Mouse (Mus musculus): ENCODE data around the gene Srebf2.

Gene Srebf2

DNA sequence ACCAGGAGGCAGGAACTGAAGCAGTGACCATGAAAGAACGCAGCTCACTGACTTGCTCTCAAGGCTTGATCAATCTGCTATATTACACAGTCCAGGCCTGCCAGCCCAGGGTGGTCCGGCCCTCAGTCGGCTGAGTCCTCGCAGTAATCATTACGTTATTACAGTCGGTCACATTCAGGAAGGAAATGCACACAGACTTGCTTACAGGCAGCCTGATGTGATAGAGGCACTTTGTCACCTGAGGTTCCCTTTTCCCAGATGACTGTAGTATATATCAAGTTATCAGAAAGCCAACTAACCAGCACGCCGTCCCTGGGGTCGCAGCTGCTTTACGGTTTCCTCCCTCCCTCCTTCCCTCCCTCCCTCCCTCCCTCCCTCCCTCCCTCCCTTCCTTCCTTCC is 9.9 kb downstream of the Srebf2 start:
- no peak for DNase-seq (ENCODE audit: low spot score in 2 of 2)

DNA sequence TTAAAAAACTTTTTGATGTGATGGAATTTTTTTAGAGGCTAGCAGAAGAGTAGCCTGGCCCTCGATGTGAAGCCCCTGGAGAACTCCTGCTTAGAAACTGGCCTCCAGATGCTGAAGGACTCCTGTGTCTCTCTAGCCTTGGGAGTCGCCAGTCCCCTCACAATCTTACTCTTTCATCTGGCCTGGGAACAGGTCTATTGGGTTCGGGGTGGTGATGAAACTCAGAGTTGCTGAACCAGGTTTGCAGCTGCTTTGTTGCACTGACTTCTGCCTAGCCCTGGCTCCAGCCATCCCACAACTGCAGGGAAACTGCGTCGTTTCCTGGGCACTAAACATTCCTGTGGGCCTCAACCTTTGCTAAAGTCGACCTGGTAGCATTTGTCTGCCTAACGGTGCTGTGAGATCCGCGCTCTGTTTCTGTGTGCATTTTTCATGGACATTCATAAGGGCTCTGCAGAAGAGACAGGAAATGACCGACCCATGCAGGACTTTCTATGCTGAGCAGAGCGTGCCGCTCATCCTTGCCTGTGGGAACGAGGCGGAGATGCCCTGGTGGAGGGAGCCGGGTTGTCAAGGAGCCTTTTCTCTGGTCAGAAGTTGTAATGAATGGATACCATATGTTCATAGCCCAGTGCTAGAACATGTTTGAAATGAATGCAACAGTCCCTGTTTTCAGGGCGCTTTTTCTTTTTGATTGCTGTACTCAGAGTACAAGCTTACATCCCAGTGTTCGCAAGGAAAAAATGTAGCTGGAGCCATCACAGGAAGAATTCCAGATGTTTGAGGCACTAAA is 11.5 kb downstream of the Srebf2 start:
- DNase-seq (ENCODE audit: low spot score in 2 of 2): no peak

DNA sequence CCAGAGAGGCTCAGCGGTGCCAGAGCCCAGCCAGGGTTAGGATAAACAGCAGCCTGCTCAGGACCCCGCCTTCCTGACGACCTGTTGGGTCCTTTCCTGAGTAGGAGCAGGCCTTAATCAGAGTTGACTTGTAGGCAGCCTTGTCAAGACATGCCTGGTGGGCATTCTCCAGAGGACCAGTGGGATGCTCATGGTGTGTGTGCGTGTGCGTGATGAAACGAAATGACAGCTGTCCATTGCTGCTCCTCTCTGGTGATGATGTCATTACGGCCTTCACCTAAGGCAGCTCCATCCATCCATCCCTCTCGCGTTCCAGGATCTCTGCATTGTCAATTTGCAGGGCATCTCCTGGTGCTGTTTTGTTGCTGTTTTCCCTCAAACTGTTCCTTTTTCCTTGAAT is 12.5 kb downstream of the Srebf2 start:
- no peak for DNase-seq (ENCODE audit: low spot score in 2 of 2)

DNA sequence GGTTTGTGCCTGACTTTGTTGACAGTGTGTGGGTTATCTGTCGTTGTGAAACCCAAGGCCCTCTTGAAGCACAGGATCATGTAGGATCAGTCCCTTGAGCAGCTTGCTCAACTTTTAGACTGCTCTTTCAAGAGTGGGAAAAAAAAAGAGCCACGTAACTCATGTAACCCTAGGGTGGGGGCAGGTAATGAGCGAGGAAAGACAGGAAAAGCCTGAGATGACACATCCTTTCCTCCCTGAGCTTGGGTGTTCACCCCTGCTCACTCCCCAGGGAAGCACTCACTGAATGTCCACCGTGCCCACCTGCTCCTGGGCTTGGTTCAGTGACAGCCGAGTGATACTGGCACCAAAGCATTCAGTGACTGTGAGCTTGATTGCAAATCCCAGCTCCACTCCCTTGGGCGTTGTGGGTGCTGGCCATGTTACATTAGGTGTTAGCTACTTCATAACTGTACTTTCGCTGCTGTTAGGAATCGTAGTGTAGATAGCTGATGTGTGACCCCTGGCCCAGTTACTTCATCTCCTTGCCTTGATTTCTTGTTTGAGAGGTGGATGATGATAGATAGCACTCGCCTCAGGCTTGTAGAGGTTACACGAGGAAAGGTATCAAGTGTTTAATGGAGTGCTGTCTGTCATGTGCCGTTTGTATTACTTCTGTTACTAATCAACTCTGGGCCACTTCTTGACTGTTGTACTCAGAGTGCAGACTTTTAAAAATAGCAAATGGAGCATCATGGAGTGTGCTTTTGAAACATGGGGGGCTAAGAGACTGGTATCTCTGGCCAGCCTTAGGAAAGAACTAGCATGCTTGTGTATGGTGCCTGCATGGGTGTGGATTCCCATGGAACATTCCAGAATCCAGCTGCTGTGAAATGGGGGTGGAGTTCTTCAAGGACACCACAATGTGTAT is 14.0 kb downstream of the Srebf2 start:
- no peak for DNase-seq (ENCODE audit: low spot score in 2 of 2)

DNA sequence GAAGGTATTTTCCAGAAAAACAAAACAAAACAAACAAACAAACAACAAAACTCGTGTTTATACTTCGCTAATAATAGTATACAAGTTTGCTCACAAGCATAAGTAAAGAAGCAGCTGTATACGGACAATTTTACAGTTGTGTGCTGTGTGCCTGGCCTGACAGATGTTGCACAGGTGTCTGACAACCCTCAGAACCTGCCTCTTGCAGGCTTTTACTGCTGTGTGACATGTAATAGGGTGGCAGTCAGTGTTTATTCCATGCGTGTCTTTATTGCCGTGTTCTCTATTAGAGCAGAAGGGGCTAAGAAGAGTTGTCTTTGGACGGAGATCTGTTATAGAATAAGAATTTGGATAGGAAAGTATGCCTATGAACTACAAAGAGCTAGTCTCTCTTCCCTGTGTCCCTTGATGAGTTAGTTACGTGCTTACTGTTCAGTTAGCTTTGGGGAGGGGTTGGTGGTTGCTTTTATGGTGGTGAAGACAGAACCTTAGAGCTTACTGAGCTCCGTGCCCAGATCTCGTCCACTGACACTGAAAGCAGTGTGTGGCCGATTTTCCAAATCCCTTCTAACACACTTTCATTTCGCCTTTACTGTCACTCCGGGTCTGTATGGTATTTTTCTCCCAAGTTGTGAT is 15.1 kb downstream of the Srebf2 start:
- DNase-seq (ENCODE audit: low spot score in 2 of 2): no peak

DNA sequence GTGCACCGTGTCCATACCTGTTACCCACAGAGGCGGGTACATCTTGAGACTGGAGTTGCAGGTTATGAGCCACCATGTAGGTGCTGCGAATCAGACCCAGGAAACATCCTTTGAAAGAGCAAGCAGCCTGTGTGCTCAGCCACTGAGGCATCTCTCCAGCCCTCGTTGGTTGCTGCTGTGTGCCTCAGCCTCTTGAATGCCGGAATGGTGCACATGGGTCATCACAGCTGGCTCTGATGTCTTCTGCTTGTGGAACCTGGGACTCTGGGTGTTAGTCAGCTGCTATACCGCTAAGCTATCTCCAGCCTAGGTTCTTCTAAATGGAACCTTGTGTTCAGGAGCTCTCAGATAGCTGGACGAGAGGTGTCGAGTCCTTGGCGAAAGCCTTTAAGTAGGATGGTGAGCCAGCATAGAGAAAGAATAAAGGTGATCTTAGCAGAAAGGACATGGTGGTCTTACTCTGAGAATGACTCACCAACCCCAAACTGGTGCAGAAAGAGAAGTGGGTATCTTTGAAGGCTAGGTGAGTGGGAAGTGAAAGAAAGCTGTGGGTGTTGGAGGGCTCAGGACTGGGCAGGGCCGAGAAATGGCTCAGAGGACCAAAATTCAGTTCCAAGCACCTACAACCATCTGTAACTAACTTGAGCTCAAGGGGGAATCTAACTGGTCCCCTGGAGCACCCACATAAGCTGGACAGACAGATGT is 16.5 kb downstream of the Srebf2 start:
- no peak for DNase-seq (ENCODE audit: low spot score in 2 of 2)

DNA sequence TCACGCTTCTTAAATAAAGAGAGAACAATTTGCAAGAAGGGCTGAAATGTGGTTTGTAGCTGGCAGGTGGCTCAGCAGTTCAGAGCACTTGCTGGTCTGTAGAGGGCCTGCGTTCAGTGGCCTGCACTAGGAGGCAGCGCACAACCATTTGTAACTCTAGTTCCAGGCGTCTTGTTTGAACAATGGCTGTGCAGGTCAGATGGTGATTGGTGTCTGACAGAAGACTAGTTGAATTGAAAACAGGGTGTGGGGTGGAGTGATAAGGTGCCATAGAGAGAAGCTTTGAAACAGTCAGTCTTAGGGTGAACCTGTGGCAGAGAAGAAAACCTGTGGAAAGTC is 17.0 kb downstream of the Srebf2 start:
- DNase-seq (ENCODE audit: low spot score in 2 of 2): no peak

DNA sequence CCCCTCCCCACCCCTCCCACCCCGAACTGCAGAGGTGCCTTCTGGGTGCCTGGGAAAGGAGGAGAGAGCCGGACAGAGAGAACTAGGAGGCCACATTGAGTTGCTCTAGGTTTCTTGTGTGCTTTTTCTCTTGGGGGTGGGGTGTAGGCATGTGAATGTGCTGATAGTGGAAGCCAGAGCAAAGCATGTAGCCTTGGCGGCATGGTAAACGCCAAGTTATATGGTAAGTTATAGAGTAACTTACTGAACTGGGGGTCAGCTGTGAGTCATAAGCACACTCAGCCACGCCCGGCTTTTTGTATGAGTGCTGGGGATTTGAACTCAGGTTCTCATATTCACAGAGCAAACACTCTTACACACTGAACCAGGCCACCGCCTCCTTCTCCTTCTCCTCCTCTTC is 17.5 kb downstream of the Srebf2 start:
- DNase-seq (ENCODE audit: low spot score in 2 of 2): no peak

DNA sequence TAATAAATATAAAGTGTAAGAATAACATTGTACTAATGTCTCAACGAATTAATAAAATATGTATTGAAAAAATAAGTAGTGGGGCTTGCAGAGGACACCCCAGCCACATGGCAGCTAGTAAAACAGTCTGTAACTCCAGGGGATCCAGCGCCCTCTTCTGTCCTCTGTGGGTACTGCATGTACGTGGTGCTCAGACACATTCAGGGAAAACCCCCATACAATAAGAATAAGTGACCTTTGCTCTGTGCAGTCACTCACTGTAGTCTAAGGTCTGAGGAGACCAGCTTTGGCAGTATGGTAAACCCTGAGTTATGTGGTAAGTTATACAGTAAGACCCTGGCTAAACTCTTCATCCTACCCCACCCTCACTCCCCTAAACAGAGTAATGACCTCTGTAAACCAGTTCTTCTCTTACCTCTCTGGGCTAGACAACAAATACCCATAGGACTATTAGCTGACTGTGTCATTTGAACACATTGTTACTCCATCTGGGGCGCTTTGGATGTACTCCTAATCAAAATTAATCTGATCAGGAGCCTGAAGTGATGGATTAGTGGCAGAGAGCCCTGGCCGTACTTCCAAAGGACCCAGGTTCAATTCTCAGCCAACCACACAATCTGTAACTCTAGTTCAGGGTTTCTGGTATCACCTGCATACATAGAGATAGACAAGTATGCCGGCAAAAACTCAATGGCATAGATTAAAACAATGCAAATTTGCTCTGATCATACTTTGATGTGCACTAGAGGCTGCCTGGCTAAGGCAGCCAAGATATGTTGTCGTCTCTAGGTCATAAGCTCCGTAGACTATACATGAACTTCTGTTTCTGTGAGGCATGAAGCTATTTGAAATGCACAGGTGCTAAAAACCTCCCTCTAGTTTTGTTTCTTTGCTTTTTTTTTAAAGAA is 18.6 kb downstream of the Srebf2 start:
- peak; percentile 33 to 60 for DNase-seq (ENCODE audit: low spot score in 2 of 2)

DNA sequence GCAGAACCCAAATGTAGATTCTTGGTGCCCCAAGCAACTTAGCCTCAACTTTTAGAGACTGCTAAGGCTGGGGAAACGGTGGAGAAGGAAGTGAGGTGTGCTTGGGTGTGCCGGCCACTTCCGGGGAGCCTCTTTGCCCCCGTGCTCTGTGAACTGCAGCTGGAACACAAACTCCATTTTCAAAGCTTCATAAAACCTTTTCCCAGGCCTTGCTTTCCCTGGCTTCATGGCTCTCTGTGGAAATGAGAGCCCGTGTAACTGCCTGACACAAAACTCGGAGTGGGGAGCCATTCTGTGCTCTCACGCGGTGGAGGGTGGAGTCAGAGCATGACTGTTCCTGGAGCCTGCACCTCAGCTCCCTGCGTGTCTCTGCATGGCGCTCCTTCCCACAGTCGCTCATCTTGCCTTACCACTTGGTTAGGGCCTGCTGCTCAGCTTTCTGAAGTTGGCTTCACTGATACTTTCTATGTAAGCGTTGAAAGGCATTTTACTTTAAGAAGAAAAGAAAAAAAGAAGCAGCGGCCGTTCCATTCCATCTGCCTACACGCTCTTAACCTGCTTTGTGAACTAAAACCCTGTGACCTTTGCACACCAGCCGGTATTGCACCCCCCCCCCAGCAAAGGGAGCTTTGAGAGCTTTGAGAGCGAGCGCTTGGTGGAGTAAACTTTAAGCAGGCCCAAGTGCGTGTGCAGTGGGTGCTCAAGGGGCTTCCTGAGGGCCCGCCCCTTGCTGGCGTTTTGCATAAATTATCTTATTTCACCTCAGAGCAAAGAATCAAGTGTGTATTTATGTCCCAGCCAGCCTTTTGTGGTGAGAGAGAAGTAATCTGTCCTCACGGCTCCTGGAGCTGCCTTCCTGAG is 19.5 kb downstream of the Srebf2 start:
- no peak for DNase-seq (ENCODE audit: low spot score in 2 of 2)

DNA sequence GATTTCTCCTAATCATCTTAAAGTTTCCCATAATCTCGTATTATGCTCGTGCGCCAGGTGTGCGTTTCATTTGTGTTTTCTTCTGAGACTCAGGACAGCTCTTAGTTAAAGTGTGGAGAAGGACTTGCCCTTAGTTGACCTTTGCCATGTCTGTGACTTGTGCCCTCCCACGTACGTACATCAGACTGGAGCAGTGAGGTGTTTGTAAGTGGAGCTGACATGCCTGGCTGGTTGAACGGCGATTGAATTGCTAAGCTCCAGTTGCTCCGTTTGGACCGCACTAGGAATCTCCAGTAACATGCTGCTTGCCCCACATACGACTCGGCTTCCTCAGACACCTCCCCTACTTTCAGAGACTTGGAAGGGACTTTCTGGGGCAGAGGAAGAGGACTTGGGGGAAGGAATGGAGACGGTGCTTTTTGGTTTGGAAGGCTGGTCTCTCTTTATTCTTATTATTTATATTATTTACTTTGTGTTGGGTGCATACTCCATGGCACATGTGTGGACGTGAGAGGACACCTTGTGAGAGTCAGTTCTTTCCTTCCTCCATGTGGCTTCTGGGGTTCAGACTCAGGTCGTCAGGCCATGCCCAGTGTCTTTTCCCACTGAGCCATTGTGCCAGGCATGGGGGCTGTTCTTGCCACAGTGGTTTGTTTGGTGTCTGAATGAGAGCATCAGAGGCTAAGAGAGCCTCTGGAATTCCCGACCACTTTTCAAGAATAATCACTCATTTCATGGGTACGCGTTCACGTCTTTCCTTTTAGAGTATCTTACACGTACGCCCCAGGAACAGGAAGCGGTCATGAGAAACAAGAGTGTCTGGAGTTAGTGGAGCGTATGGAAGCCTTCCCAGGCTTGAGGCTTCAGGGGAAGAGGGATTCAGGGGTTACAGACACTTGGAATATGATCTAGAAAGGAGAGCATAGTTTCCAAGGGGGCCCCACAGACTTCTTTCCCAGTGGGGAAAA is 20.5 kb downstream of the Srebf2 start:
- no peak for DNase-seq (ENCODE audit: low spot score in 2 of 2)

DNA sequence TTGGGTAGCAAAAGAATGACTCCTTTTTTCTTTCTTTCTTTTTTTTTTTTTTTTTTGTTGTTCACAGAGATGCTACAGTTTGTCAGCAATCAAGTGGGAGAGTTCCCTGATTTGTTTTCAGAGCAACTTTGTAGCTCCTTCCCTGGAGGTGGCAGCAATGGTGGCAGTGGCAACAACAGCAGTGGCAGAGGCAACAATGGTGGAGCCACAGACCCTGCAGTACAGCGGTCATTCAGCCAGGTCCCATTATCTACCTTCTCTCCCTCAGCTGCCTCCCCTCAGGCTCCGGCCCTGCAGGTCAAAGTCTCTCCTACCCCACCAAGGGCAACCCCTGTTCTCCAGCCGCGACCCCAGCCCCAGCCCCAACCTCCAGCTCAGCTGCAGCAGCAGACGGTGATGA is 22.7 kb downstream of the Srebf2 start:
- no peak for DNase-seq (ENCODE audit: low spot score in 2 of 2)

DNA sequence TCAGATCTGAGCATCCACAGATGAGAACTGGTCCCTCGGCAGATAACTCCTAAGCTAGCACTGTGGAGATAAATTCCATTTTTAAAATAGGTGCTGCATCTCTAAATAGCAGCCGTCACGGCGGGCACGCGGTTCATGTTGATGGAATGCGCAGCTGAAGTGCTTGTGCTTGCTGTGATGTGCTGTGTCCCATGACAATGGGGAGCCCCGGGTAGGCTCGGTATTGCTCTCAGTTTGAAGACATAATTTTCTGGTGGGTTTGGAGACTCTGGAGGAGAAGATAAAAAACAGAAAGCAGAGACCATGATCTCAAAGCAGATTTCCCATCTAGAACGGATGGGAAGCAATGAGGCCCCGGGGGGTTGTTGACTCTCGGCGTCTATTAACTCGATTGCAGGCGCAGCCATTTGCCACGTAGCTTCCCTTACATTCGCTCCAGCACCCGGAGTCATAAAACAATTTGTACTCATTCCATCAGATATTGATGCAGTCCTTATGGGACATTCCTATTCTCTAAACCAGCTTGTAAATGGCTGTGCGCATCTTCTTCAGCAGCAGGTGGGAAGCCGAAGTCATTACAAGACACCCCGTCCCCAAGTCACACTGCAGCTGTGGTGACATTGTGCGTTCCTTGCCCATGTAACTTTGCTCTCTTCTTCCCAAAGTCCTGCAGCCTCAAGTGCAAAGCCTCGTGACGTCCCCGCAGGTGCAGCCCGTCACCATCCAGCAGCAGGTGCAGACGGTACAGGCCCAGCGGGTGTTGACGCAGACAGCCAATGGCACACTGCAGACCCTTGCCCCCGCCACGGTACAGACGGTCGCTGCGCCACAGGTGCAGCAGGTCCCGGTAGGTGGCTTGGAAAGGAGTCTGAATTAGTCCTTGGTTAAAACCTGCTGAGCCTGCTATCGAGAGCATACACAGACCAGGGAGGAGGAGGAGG is 23.7 kb downstream of the Srebf2 start:
- no peak for DNase-seq (ENCODE audit: low spot score in 2 of 2)

DNA sequence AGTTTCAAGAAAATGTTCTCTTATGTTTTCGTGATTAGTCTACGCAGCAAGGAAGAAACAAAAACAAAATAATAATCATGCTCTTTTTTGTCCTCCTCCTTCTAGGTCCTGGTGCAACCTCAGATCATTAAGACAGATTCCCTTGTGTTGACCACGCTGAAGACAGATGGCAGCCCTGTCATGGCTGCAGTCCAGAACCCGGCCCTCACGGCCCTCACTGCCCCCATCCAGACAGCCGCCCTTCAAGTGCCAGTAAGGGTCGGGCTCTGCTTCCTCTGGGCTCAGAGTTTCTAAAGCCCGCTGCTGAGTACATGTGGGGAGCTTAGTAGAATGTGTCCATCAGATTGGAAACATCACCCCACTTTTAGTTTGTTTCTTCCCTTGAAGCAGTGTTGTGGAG is 25.7 kb downstream of the Srebf2 start:
- DNase-seq (ENCODE audit: low spot score in 2 of 2): no peak

DNA sequence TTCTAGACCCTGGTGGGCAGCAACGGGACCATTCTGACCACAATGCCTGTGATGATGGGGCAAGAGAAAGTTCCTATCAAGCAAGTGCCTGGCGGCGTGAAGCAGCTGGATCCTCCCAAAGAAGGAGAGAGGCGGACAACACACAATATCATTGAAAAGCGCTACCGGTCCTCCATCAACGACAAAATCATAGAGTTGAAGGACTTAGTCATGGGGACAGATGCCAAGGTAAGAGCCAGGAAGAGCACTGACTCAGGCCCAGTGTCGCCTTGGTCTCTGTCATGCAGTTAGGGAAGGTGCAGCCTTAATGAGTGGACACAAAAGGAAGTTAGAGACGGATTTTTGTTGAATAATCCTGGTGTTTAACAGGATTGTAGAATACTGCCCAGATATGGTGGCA is 28.1 kb downstream of the Srebf2 start:
- DNase-seq (ENCODE audit: low spot score in 2 of 2): no peak

DNA sequence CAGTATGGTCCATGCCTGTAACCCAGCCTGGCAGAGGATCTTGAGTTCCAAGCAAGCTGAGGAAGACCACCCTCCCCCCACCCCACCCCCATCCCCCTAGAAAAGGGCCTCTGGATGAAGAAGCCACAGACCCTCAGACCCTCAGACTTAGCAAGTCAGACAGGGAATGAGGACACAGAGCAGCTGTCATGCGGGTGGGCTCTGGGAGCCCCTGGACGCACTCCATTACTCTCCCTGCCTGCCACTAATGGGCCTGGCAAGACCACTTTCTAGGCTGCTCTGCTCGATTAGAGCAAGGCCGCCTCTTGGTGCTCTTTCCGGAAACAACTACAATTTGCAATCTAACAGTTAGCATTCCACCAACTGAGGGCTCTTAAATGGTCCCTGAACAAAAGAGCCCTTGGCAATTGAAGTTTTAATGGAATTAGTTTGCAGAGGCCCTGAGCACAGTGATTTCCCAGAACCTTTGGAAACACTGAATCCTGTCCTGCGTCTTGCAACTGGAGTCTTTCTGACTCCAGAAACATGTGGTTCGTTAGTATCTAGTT is 30.8 kb downstream of the Srebf2 start:
- DNase-seq (ENCODE audit: low spot score in 2 of 2): no peak

DNA sequence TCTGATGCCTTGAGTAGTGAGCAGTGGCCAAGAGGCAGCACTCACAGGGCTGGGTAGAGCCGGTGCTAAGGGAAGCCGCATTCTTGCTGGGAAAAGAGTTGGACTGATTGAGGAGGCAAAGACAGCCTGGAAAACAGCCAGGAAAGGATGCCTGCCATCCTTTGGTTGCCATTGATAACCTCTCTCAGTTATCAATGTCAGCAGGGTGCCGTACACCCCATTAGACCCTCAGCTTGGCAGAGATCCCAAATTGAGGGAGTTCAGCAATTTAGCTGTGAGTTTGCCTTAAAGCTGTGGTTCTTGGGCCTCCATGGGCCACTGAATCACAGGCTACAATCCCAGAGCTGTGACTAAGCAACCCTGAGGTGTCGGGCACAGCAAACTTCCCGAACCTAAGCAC is 34.1 kb downstream of the Srebf2 start:
- no peak for DNase-seq (ENCODE audit: low spot score in 2 of 2)
